Mouse (Mus musculus) mouse embryonic stem cell (cell line): ENCODE results near the gene Hexim1.

Source experiments
- in situ Hi-C, 2 experiments: fragments of 300-500 bp; cut with MboI; formaldehyde crosslinking; loops; 1 replicate in 1 of 2; 3 replicates in 1 of 2; pipeline ENCODE4 v1.14.3; 2019 to 2020; ENCODE audit warnings: low sequenced_read_pairs in 2 of 2, low pct_unique_long_range_greater_than_20kb in 1 of 2, mixed read lengths in 1 of 2; ENCODE audit not compliant: unreplicated experiment in 1 of 2

The Hexim1 gene

DNA sequence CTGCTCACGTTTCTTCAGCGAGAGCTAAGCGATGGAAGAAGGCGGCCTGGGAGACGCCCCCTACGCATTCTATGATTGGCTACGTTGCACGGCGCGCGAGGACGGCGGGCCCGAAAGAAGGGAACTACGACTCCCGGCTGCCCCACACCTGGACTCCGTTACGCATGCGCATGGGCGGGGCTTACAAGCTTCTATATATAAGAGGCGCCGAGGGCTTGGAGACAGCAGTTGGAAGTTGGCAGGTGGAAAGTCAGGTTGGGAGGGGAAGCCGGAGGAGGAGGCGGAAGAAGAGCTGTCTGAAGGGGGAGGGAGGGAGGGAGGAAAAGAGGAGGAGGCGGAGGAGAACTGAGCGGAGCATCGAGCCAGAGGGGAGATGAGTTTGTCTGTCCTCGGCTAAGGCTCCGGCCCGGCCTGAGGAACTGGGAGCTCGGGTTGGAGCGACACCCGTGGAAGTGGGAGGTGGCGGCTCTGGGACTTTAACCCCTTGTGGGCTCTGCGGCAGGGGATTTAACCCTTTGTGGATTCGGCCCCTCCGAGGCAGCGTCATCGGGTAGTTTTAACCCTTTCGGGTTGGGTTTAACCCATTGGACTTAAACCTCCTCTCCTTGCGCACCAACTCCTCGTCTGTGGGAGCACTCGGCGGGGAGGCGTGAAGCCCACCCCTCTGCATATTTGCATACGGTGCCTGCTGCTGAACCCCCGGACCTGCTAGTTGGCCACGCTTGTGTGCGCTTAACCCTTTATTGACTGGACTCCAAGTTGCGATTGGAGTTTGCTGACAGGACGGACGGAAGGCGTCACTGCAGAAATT, at the start of gene Hexim1:
Gene Hexim1, plus strand, starts transcription at position 224 of the 811 bp plus-strand sequence.
- in situ Hi-C loops, result no loop called here

DNA sequence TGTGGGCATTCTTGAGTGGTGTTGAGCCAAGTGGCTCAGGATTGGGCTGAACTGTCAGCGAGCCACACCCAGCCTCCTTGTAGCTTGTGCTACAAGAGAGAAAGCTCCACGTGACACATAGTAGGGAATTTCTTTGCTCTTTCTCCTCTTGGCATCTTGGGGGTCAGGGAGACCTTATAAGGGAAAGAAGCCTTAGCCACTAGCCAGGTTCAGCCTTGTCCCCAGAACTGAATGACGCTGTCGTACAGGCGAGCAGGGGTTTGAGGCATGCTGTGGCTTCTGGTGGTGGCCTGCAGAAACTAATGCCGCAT, 49.0 kb upstream of the Hexim1 start:
- in situ Hi-C loops, result no loop called here

DNA sequence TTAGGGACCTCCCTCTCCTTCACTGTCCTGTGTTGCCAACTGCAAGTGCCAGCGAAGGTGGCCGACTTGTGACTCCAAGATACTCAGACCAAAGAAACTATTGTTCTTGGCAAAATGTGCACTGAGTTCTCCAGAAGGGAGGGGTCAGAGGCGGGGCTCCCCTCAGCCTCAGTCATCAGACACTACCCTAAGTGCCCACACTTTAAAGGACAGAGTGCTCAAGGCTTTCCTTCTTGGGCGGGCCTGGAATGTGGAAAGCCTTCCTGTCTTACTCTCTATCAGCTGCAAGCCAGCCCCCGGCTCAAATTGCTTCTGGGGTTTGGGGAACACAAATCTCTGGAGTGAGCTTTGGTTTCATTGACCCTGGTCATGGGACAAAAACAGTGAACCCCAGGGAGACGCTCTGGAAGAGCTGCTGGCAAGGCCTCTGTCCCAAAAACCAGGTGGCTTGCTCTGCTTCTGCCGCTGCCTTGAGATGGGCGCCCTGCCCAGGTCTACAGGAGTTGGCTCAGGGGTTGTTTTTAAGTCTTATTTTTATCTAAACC, 48.5 kb upstream of the Hexim1 start:
- in situ Hi-C loops, result no loop called here

DNA sequence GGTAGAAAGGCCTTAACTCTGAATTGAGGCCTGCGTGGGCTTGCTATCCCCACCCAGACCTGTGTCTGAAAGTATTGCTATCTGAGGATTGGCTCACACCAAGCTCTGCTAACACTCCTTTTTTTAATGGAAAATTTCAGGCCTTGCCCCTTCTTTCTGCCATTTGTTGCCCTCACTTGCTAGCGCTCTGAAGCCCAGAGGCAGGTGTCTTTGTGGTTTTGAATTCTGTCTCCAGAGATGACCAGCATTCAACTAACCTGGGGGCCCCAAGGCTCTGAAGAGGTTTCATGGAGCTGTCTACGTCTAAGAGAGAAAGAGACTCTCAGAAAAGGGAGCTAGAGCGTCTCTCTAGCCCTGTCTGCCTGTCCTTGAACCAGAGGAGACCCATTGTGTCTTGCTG, 47.8 kb upstream of the Hexim1 start:
- in situ Hi-C loops, result no loop called here

DNA sequence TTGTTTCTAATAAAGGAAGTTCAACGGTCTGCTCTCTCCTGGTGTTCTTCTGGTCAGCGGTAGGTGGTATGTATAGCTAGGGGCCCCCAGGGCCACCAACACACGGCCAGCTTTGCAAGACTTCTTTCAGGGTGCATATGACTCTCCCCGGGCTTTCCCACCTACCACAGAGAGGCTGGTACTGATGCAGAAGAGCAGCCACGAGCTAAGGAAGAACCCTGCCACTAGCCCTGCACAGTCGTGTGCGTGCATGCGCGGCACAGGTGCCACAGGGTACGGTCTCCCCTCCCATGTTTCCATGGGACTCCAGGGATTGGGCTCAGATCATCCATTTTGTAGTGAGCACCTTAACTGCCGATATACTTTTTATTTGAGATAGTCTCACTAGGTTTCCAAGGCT, 47.1 kb upstream of the Hexim1 start:
- in situ Hi-C loops, result no loop called here

DNA sequence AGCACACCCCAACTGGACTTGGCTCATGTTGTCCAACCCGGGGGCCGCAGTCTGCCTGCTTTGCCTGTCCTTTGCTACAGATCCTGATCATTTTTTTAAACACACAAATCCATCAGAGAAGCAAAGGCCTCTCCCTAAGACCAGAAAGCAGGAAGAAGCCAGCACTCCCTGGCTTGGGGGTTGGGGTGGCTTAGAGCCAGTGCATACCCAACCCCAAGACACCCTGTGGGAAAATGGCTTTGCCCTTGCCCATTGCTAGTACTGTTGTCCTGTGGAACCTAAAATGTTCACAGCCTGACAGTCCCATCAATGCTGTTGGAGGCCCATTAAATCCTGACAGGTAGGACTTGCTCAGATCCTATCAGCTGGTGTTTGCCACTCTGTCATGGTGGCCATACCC, 46.3 kb upstream of the Hexim1 start:
- in situ Hi-C loops, result no loop called here

DNA sequence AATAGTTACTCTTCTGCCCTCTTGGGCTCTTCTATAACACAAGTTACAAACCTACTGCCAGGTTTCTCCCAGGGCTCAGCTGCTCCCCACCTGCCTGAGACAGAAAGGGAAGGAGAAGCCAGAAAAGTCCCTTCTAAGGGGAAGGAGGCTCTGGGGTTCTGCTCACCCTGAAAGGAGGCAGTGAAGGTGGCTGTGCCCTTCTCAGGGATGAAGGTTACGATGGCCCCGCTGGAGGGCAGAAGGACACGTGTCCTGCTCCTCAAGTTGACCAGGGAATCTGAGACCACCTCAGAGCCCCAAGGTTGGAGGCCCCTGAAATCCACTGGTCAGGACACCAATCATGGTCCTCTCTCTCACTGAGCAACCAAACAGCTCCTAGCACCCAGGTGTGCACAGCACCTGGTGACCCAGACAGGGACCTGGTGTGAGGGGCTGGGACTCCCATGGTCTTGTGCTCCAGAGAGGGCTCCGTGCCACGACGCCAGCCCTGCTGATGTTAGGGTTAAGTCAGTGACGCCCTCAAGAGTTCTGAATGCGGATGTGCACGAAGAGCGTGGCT, 45.6 kb upstream of the Hexim1 start:
- in situ Hi-C loops, result no loop called here

DNA sequence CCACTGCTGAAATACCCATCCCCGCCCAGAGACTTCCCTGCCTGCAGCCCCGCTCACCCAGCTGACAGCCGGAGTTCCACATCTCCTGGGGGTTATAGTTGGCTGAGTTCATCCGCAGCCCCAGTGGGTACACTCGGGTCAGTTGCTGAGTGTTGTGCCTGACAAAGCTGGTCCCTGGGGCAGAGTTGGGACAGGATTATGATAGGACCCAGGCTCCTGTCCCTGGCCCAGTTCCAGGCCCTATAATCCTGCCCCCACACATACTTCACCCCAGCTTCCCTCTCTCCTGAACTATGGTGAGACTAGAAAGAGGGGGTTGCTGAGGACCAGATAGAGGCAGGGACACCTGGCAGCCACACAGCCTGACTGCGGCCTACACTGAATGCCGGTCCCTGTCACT, 42.4 kb upstream of the Hexim1 start:
- in situ Hi-C loops, result no loop called here

DNA sequence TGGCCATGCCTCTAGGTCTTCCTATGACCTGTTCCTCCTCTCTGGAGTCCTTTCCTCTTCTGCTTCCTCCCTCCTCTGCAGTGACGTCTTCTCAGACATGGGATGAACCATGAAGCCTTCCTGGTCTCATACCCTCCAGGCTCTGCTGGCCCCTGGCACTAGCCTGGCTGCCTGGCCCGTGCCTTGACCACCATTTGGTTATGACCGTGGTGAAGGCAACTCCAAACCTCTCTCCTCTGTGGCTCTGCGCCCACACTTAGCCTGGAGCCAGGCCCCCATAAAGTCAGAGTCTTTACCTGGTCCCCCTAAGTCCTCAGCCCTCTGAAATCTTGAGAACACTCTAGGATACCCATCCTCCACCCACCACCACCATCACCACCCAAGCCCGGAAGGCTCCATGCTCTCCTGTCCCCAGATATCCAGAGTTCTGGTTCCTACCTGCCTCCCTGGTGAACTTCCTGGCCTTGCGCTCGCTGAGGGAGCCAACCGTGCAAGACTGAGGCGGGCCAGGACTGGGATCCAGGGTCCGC, 41.8 kb upstream of the Hexim1 start:
- in situ Hi-C loops, result no loop called here

DNA sequence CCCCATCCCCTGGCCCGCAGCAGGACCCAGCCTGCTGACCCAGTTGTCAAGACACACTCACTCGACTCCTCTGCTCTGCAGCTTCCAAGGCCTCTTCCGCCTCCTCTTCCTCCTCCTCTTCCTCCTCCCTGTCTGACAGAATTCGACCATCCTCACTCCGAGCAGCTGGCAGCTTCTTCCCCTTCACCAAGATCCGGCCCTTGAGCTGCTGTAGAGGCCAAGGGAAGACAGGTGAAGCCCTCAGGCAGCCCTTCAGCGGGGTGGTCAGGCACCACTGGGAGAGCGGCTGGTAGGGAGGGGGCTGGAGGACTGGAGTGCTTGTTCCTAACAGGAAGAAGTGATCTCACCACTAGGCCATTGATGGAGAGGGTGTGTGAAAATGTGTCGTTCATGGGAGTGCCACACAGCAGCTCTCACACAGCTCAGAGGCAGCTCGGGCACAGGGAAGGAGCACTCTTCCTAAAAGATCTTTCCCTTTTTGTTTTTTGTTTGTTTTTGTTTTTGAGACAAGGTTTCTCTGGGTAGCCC, 41.2 kb upstream of the Hexim1 start:
- in situ Hi-C loops, result no loop called here

DNA sequence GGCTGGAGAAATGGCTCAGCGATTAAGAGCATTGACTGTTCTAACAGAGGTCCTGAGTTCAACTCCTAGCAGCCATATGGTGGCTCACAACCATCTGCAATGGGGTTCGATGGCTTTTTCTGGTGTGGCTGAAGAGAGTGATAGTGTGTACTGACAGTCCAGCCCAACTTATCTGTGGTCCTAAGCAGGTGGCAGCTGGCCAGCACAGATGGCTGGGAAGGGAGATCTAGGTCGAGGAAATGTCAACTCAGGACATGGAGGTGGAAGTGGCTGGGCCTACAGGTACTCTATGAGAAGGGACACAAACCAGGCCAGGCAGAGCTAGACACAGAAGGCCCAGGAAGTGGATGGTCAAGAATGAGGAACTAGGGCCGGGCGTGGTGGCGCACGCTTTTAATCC, 40.0 kb upstream of the Hexim1 start:
- in situ Hi-C loops, result no loop called here

DNA sequence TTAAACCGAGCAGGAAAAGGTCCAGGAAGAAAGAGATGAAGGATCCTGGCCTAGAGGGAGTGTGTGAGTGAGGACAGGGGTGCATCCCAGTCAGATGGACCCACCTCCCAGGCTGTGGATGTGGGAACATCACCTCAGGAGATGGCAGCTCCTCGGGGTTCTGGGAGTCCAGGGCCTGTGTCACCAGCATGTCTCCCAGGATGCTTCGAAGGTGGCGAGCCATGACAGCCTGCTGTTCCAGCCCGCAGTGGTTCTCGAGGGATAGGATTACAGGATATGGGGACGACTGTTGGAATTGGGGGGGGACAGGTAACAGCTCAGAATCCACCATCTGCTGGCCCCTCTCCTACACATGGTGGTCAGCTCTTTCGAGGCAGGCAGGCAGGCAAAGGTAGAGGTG, 39.5 kb upstream of the Hexim1 start:
- in situ Hi-C loops, result no loop called here

DNA sequence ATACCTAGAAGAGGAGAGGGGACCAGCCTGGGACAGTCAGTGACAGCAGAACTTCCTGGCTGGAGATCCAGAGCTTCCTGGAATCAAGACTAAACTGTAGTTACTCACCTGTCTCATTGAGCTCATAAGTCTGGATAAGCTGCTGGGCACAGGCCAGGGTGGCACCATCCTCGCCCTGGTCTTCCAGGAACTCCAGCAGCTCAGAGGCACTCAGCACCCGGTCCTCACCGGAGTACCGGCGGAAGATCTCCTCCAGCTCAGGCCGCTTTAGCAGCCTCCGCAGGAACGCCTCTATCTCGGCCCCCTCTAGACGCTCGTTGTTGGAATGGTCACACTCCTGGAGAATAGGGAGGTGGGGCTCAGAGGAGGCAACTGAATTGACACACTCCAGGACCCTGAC, 37.9 kb upstream of the Hexim1 start:
- in situ Hi-C loops, result no loop called here

DNA sequence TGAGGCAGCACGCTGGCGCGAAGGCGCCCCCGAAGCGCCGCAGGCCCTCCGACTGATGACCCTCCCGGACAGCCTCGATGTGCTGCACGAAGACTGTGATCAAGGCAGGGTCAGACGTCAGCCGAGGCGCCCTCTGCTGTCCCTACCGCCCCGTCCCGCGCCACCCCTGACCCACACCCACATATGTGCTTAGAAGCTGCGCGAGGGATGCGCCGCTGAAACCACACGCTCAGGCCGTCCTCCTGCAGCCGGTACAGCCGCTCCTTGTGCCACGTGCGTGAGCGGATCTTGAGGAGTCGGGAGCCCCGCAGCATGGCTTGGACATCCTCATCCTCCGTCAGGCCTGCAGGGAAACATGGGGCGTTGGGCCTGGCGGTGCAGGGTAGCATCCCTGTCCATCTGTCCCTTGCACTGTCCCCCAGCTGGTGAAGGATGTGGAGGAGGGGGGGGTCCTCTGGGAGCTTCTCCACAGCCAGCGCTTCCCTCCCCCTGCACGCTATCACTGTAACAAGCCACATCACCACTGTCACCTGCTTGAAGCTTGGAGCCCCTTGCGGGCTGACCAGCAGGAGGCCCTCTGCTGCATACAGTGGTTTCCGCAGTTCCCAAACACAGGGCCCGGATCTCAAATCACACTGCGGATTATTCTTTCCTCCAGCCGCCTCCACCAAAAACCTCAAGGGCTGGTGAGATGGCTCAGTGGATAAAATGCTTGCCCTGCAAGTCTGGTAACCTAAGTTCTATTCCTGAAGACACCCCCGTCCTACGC, 35.5 kb upstream of the Hexim1 start:
- in situ Hi-C loops, result no loop called here

DNA sequence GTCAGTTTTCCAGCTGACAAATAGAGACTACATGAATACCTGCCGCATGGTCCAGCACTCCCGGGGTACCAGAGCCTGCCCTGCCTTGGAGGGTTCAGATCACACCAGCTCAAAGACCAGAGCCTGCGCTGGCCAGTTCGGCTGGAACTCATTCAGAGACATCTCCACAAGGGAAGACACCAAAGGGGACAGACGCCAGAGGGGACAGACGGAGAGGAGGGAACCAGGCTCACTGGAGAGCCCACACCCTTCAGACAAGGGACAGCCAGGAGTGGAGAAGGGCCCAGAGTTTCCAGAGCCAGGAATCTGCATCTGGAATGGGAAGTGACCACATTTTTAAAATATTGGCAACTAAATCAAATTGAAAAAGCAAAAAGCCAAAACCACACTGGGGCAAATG, 34.4 kb upstream of the Hexim1 start:
- in situ Hi-C loops, result no loop called here

DNA sequence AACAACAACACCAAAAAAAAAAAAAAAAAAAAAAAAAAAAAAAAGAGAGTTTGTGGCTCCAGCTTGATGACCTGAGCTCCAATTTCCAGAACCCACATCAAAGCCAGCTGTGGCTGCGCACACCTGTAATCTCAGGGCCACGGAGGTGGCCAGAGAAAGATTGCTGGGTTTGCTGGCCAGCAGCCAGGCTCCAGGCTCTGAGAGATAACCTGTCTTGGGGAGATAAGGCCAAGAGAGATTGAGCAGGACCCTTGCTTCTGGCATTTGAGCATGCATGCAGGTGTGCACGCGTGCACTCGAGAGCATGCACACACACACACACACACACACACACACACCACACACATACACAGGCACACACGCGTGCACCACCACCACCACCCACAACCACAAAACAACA, 22.7 kb upstream of the Hexim1 start:
- in situ Hi-C loops, result no loop called here

DNA sequence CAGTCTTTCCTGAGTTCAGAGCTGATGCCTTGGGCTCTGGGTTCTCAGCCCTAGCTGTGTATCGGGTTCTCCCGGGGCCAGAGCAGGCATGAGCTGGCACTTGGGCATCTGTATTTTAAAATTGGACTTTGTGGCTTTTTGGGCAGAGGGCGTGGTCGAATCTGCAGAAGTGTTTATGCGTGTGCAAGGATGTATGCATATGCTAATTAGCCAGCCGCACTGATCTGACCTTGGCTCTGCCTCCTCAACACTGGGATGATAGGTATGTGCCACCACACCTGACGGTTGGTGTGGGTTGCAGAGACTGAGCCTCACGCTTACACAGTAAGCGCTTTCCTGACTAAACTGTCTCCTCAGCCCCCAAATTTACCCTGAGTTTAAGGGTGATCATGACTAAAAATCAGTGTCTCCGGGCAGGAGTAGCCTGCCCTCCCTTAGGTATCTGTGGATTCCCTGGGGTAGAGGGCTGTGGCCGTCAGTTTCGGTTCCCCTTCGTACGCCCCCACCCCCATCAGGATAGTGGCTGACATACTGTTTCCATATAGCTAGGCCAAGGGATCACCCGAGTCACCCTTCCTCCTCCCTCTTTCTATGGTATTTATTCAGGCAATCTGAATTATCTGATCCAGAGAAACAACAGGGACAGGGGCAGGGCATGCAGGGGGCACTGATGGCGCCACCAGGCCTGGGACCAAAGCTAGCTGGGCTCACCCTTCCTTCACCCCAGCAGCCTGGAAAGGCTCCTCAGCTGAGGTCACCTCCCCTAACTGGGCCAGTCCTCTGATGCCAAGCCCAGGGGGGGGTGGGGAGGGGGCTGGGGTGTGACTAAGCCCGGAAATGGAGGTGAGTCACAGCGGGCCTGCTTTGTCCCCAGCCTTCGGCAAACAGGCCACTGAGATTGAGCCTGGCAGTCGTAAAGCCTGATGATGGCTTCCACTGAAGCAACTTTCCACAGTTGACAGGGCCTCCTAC, 21.9 kb upstream of the Hexim1 start:
- in situ Hi-C loops, result no loop called here

DNA sequence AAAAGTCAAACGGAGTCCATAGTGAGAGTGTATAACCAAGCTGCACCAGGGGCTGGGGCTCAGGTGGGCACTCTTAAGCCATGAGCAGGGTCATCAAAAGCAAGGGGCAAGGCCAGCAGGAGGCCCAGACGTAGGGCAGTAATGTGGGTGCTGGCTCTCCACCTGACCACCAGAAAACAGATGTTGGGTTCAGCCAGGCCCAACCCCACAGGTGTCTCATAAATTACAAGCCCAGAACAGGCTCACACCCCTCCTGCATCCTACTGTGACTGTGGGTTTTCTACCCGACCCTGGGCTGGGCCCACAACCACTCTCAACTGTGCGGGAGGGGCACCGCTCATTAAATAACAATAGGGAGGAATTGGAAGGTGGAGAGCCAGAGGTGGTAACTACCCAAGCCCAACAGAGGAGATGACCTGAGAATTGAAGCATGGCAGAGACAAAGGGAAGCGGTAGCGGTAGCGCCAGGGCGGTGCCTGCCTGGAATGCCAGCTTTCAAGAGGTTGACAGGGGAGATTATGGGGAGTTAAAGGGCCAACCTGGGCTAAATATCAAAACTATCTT, 20.8 kb upstream of the Hexim1 start:
- in situ Hi-C loops, result no loop called here
